Mouse (Mus musculus): ENCODE results near the gene Srebf2.
"Not testable (repeated sequence)": the region's sequence is repeated elsewhere in the genome, so short reads cannot be mapped to it uniquely, and the experiment has no call there.

The Srebf2 gene

DNA sequence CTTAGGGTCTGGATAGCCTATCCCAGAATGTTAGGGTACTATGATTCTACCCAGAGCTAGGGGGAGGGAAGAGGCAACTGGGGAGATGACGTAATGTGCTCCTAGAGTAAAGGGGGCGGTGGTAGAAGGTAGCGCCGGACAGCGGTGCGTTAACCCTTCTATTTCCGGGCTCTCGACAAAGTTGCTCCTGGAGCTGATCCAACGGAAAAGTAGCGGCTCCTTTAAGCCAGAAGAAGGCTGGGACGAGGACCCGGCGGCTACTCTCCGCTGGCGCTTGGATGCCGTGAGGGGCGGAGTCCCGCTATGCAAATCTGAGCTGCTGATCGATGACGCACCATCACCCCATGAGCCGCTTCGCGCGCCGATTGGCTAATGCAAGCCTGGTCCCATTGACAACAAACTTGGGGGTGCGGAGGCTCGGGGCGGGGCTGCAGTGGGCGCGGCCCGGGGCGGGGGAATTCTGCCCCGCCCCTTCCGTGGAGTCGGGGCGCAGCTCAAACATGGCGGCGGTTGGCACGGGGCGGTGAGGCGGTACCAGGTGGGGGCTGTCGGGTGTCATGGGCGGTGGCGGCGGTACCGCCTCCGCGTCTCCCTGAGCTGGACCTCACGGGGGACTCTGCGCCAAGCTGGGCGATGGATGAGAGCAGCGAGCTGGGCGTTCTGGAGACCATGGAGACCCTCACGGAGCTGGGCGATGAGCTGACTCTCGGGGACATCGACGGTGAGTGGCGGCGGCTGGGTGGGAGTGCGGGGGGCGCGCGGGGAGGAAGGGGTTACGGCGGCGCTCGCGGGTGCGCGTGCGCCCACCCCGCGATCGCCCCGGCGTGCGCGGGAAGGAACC is at the start of gene Srebf2:
TSS of gene Srebf2 (plus strand) at position 412 of the 841 bp plus-strand sequence.
- in situ Hi-C loops (cut with MseI, MboI): no loop called here

DNA sequence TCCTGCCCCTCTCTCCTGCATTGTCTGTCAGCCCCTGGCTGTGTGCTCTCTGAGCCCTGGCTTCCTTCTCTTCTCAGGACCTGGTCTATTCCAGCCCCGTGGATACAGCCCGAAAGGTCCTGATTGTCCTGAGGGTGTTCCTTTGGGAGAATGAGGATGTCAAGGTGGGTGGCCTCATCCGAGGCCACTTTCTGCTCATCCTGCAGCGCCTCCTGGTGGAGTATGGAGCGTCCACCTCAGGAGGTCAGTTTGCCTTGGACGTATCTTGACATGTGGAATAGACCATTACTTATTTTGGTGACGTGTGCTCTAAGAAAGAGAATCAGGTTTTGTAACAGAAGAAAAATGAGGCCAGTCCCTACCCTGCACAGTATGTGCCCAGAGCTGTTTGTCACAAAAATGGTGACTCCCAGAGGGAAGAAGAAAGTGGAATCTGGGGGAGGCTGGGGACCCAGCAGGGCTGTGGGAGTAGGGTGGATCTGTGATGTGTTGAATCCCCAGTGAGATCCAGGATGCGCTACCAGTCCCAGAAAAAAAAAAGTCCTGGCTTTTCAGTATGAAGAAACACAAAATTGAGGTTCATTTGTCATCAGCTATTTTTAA is 39.9 kb upstream of the Srebf2 start:
- in situ Hi-C loops (cut with MseI, MboI): loop anchor here in 1 of 2 experiments (5.0 kb wide), 1 partner anchor 40 kb away; the partner anchor contains the start of gene Mei1

DNA sequence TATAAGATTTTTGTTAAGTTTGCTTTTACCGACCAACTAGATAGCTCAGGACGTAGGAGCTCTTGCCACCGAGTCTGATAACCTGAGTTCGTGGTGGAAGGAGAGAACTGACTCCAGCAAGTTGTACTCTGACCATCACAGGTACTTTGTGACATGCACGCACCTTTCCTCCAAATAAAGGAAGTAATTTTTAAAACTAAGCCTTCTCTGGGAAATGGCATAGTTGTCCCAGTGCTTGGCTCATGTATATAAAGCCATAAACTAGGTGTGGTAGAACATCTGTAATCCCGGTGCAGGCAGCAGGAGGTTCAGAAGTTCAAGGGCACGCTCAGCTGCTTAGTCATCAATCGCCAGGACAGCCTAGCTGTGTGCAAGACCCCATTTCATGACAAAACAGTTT is 26.4 kb upstream of the Srebf2 start:
- in situ Hi-C loops (cut with MseI, MboI): no loop called here

DNA sequence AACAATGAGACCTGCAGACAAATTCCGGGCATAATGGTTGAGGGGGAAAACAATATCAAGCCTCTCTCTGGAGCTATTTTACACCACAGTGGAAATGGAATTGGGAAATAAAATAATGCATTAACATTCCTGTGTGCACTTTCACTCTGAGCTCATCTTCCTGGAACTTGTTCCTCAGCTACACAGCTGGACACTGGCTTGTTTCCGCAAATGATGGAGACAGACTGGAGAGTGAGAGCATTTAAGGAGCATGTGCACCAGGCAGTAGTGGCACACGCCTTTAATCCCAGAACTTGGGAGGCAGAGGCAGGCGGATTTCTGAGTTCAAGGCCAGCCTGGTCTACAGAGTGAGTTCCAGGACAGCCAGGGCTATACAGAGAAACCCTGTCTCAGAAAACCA is 20.3 kb upstream of the Srebf2 start:
- in situ Hi-C loops (cut with MseI, MboI): not testable (repeated sequence)

DNA sequence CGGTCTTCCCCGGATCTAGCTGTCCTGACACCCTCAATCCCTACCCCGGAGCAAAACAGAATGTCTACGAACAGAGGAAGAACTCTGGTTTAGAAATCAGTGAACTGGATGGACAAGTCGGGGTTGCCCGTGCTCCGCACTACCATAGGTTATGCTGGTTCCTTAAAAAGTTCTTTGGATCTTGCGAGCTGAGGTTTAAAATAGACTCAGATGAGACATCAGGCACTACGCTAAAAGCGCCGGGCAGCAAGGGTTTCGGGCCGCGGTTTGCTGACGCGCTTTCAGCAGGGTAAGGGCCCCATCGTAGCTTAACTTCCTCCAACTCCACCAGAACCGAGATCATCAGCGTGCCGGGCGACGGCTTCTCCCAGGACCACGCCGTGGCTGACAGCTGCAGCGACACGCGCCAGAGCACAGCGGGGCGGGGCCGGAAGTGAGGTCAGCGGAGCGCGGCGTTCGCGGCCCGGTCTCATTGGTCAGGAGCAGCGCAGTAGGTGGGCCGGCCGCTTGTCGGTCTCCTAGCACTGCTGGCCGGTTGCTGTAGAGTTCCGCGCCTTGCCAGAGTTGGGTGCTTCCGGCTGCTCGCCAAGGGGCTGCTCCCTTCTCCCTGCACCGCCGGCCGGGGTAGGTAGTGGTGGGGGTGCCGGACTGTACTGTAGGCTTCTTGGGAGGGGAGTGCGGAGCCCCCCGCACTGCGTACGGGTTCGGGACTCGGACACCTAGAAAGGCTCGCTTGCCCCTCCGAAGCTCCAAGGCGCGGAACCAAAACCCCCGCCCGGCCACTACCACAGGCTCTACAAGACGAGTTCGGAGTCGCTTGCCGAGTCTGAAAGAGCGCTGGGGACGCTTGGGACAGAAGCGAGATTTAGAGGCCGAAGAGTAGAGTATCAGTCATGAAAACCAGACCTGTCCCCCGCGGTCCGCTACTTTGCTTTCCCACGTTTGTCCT is 19.3 kb upstream of the Srebf2 start, which contains the start of gene Ccdc134:
TSS of gene Ccdc134 (plus strand) at position 497 of the 949 bp plus-strand sequence.
- in situ Hi-C loops (cut with MseI, MboI): no loop called here

DNA sequence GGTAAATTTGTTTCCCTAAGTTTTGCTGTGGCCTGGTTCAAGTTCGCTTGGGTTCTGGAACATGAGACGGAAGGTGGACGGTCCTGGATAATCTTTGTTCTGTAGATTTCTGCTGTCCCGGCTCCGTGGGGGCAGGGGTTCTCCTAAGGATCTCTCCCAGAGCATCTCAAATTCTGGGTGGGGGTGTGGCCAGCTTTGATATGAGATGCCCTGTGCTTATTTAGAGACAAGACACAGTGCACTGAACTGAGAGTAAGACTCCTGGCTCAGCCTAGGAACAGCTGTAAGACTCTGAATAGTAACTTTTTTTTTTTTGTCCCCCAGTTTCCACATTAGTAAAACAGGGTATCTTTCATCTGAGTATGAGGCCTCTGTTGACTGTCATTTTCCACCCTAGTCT is 18.6 kb upstream of the Srebf2 start:
- in situ Hi-C loops (cut with MseI, MboI): no loop called here

DNA sequence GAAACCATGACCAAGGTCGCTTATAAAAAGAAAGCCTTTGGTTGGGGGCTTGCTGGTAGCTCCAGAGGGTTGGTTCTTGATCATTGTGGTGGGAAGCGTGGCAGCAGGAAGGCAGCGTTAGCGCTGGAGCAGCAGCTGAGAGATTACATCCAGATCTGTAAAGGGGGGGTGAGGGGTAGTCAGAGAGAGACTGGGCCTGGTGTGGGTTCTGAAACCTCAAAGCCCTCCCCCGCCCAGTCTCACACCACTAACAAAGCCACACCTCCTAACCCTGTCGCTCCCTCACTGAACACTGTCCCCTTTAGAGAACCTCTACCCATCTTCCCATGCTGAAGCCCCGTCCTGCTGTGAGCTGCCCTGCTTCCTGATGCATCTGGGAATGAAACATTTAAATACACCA is 16.4 kb upstream of the Srebf2 start:
- in situ Hi-C loops (cut with MseI, MboI): no loop called here

DNA sequence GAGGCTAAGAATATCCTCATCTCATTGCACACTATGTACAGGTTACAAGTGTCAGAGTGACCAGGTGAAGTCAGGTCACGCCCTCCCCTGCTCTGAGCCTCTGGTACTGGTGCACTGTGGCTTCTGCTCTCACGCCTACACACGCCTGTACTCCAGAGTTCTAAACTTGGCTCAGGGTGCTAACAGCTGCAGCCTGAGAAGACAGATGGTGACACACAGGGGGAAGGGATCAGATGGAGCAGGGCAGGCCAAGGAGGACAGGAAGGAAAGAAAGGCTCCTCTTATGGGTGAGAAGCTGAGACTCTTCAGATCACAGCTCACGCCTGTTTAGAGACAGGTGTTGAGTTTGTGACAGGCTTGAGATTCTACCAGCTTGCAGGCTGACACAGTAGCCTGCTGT is 11.6 kb upstream of the Srebf2 start:
- in situ Hi-C loops (cut with MseI, MboI): no loop called here

DNA sequence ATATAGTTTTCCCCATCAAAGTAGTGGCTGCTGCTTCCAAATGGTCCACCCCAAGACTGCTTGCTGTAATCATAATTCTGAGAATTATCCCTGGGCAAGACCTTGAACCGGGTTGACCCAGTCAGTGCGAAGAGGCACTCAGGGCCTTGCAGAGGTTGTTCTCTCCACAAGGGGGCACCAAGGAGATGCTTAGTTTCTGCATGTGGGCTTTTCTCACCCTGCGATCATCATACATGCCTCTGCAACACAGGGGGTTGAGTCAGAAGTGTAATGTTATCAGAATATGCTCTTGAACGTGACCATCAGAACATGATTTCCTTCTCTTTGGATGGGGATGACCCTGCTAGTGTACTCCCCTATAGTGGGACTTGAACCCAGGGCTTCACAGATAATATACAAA is 8.4 kb upstream of the Srebf2 start:
- in situ Hi-C loops (cut with MseI, MboI): no loop called here

DNA sequence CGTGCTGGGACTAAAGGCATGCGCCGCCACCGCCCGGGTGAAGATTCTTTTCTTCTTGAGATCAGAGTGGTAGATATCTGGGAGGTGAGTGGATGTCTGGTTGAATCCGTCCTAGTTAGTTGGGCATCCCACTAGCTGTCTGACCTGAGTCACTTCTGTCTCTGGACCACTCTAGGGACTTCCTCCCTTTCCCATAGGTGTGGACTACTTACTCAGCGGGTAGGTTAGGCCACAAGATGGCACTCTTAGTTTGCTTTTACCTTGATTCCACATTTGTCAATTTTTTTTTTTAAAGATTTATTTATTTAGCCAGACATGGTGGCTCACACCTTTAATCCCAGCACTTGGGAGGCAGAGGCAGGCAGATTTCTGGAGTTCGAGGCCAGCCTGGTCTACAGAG is 7.8 kb upstream of the Srebf2 start:
- in situ Hi-C loops (cut with MseI, MboI): no loop called here

DNA sequence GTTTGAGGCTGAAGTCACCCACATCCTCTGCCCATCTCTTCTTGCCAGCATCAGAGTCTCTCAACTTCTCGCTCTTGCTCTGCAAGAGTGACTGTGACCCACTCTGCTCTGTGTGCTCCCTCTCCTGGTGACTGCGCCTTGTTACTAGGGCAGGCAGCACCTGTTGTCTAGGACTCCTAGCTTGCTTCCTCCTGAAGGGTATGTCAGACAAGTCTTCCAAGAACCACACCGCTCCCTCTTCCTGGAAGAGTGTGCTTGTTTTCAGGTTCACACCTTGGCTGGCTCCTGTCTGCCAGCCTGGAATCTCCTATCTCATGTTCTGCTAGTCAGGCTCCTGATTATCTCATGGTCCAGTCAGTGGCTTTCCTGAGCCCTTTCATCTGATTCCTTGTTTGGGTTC is 6.6 kb upstream of the Srebf2 start:
- in situ Hi-C loops (cut with MseI, MboI): no loop called here

DNA sequence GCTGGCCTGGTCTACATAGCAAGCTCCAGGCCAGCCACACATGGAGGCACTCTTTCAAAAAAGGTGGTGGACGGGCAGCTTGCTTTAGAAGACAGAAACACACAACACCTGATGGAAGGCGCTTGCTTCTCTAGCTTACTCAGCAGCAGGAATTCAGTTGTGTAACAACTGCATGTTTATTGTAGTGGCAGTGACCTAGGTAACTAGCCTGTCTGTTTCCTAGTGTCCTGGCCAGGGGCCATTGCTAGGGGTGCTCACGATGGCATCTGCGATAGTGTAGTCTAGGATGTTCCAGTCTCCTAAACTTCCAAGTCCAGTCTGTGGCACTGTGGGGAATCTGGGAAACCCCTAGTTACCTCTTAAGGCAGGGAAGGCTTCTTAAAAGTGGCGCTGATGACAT is 2.8 kb upstream of the Srebf2 start:
- in situ Hi-C loops (cut with MseI, MboI): no loop called here

DNA sequence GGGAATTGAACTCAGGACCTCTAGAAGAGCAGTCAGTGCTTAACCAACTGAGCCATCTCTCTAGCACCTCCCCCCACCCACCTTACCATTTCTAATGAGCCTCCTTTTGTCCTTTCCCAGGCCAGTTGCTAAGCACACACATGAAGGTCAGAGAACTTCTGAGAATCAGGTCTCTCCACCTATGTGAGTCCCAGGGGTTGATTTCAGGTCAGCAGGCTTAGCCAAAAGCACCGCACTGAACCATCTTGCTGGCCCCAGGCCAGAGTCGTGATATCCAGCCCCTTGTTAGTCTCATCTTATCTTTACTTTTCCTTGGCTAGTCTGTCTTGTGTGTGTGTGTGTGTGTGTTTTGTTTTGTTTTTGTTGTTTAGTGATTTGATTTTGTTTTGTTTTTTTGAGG is 1.6 kb upstream of the Srebf2 start:
- in situ Hi-C loops (cut with MseI, MboI): no loop called here

DNA sequence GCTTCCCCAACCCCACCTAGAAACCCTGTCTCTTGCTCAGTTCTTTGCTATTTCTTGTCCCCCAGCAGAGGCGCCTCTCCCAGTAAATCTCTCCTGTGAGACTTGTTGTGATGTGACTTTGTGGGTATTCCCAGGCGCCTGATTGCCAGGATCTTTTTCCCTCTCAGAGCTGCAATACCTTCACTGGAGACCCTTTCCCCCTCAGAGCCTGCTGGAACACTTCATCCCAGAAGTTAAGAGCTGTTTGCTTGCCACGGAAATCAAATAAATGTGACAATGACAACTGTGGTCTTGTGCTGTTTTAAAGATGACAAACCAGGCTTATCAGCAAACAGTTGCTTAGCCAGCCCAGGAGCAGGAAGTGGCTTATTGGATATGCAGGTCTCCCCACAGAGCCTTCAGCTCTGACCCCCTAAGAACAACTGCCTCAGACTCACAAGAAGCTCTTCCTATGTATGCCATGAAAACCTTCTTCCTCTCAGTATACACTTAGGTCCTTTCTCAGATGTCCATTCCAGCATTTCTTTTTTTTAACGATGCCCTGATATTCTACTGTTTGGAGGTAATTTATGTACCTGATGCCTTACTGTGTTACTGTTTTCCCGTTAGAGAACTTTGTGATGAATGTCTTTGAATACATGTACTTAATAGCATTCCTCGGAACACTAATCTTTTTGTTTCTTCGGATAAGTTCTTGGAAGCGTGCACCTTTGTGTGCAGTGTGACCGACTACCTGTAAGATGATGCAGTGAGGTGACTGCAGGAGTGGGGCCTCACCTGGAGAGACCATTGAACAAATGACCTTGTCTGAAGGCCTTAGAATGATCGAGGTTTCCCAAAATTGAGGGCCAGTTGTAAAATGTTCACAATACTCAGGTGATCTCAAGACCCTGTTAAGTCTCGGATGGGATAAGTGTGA is 871 bp upstream of the Srebf2 start:
- in situ Hi-C loops (cut with MseI, MboI): no loop called here

DNA sequence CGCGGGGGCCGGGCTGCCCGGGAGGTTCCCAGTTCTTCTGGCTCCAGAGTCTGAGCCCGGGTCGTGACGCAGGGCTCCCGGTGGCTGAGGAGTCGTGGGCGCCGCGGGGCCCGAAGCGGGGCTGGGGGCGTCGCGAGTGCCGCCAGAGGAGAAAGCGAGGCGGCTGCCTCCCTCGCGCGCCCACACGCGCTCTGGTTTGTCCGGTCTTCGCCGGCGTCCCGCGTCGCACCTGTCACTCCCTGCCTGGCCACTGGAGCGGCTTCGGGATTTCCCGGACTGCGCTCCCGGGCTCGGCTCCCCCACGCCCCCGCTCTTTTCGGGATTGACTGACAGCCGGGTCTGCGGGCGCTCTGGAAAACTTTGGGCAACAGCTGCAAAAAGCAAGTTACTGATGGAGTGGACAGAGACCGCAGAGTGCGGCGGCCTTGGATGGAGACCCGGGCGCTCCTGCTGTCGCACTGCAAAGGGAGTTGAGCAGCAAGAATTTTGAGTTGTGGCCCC is 680 bp downstream of the Srebf2 start:
- in situ Hi-C loops (cut with MseI, MboI): no loop called here

DNA sequence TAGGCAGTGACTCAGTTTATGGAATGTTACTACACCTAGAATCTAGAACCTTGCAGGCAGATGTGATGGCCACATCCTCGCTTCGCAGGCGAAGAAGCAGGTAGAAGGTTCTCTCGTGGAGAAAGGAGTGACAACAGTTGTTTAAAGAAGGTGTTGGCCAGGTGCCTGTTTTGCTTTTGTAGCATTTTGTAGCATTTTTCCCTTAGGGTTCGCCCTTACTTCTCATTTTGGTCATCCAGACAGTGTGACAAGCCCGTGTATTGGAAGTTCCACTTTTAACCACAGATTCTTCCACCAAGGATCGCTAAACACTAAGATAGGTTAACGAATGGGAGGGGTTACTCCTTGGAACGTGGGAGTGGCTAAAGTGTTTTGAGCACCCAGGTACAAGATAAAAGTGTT is 1.5 kb downstream of the Srebf2 start:
- in situ Hi-C loops (cut with MseI, MboI): no loop called here

DNA sequence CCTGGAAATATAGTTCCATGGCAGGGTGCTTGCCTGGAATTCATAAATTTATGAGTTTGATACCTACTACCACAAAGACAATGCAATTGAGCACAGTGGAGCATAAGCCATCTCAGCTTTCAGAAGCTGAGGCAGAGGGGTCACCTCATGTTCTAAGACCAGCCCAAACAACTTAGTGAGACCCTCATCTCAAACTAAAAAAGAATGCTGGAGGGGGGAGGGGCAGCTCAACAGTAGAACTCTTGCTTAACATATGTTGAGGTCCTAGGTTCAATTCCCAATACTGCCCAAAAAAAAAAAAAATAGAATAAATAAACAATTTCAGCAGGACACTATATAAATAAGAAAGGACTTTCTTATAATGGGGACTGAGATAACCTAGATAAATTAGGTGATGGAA is 3.1 kb downstream of the Srebf2 start:
- in situ Hi-C loops (cut with MseI, MboI): no loop called here

DNA sequence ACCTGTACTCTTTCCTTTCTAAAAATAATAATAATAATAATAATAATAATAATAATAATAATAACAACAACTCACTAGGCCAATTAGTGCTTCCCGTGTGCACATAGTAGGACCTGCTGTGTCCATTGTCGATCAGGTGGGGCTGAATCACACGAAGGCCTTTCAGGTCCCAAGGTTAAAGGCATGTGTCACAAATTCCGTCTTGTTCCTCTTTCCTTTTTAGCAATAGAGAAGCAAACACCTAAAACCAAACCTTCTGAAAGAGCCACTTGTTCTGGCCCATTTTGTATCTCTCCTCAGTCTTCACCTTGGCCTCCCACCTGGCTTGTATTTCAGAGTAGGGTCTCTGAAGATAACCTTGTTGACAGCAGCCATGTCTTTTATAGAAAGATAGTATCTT is 4.2 kb downstream of the Srebf2 start:
- in situ Hi-C loops (cut with MseI, MboI): no loop called here

DNA sequence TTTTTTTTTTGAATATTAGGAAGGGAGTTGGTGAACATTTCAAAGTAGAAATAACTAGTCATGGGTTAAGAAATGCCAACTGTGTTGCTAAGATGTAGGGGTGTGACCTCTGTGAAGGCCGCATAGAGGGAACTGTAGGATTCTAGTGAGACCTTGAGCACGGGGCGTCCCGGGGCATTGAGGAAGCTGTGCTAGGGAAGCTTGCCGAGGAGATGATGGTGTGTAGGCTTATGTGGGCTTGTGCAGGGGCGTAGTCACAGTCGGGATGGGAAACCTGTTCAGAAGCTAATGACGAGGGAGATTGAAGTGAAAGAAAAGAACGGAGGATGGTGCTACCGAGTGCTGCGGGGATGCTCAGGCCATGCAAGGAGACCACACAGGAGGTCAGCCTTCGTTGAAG is 5.0 kb downstream of the Srebf2 start:
- in situ Hi-C loops (cut with MseI, MboI): no loop called here

DNA sequence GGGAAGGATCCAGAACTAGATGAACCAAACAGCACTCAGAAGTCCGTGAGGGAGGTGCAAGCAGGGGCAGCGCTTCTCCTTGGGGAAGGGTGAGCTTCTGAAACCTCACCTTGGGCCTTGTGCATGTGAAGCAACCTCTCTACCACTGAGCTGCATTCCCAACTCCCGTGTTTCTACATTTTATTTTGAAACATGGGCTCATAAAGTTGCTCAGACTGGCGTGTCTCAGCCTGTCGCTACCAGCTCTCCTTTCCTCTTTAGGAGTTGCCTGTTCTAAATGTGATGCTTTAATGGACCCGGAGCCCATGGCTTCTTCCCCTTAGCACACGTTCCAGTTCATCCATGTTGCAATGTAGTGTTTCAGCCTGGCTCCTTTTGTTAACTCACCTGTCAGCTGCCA is 5.5 kb downstream of the Srebf2 start:
- in situ Hi-C loops (cut with MseI, MboI): no loop called here

DNA sequence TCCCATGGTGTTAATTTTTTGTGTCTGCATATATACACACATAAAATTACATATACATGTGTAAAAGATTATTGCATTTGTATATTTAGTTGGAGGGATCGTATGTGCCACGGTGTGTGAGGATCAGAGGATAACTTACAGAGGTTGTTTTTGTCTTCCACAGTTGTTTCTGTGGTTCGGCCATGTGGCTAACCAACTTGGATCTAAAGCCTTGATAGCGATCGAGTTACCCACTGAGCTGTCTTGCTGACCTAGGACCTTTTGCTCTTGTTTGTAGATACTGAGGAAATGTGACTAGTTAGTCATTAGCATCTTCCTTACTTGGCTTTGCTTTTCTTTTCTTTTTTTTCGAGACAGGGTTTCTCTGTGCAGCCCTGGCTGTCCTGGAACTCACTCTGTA is 9.3 kb downstream of the Srebf2 start:
- in situ Hi-C loops (cut with MseI, MboI): no loop called here

Data from mouse trophoblast stem cell (cell line).